Mouse (Mus musculus): ENCODE results near the gene Kif22.

DNA sequence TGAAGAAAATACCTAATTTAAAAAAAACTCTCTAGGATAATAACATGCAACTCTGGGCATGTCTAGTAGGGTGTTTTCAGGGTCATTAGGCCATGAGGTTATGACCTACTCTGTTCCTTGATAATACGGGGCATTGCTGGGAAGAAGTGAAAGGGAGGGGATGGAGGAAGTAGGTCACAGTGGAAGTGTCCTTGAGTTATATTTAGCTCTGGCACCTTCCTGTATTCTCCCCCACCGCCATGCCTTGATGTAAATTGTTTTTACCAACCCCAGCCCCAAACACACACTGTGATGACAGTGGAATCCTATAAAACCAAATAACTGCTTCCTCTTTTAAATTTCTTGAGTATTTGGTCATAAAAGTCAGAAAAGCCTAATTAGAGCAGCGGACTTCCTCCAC is 37.8 kb upstream of the Kif22 start:
- TF ChIP-seq POLR2A (IDR thresholded peaks at IDR 0.05; ENCODE audit: low read depth, low read length): no peak
- no peak for TF ChIP-seq CTCF (conservative IDR thresholded peaks at IDR 0.05; ENCODE audit: insufficient read depth, insufficient read length, low read depth, low read length)
